Mouse (Mus musculus): ENCODE measurements around the gene Arhgap25.

Gene Arhgap25

DNA sequence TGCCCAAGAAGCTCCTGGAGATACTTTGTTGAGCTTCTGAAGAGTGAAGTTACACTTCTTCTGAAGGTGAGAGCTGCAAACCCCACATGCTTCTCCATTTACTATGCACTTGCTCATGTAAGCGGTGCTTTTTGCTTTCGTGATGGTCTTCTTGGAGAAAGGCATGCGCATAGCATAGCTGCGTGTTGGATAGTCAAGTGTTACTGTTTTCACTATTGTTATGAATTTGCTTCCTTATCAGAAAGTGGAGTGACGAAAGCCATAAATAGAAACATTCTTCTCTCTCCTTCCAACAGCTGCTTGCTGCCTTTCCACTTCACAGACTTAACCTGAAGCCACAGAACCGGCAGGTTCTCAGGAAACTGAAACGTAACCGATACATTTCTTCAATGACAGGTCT is 96.3 kb downstream of the Arhgap25 start:
- DNase-seq = no peak

DNA sequence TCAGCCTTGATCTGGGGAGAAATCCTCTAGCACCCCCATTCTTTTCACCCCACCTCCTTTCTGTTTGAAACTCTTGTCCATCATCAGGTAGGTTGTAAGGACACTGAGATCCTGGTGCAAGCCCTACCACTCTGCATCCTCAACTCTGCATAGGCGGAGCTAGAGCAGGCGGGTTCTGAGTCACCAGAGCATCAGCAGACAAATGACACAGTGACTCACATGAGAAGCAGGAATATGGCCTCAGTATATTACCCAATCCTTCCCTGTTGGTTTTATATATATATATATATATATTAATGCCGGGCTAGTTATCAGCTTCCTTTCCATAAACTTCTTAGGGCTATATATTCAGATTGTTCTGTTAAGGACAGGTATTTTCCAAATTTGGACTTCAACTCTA is 97.3 kb downstream of the Arhgap25 start:
- no peak for DNase-seq

DNA sequence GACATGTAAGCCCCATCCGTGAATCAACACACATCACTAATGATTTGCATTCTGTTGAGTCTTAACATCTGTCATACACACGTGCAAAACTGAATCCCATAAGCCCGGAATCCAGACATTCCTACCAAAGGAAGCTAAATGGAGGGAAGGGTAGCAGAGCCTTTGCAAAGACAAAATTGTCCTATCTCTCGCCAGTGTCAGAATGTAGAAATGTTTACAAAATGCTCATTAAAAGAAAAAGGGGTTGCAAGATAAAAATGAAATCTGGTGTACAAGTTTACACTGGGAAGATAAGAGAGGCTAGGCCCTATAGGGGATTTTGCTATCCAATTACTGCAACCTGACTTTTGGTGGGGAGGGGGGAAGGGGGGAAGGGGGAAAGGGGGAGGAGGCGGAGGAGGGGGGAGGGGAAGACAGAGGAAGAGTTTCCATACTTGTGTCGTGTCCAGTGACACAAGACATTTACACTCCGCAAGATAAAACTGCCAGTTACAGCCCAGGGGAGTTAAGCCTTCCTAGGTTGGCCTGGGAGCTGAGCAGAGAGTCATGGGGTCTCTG is 104.5 kb downstream of the Arhgap25 start, which contains the start of gene Bmp10:
Gene Bmp10, plus strand, starts transcription at position 508 of the 558 bp plus-strand sequence.
- DNase-seq = no peak

DNA sequence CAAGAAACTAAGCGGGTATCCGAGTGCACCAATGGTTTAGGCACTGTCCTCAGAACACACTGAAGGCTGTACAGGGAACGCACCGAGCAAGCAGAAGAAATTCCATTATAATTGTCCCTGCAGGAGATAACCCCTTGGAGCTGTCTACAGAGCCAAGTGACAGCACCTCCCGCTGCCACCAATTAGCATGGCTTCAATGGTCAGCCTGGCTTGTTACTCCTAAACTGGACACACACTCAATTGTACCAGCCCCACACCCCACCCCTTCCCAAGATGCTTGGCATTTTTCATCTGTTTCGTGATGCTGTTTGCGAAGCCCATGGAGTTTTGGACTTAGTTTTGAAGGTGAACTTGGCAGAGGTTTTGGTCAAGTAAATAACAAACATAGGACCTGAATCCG is 105.4 kb downstream of the Arhgap25 start:
- DNase-seq = no peak

DNA sequence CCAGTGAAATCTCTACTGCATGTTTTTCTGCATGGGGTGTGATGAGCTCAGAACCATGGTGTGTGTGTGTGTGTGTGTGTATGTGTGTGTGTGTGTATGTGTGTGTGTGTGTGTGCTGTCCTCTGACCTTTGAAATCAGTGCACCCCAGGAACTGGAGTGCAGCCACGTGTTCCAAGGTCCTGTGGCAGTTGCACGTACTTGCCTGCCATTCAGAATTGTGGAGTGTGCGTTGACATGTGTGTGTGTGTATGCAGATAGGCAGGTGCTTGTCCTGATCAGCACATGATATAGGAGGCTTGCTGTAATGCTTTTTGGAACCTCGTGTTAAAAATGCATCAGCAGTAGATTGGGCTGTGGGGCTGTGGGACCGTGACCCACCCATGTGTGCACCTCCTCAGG is 106.1 kb downstream of the Arhgap25 start:
- no peak for DNase-seq

DNA sequence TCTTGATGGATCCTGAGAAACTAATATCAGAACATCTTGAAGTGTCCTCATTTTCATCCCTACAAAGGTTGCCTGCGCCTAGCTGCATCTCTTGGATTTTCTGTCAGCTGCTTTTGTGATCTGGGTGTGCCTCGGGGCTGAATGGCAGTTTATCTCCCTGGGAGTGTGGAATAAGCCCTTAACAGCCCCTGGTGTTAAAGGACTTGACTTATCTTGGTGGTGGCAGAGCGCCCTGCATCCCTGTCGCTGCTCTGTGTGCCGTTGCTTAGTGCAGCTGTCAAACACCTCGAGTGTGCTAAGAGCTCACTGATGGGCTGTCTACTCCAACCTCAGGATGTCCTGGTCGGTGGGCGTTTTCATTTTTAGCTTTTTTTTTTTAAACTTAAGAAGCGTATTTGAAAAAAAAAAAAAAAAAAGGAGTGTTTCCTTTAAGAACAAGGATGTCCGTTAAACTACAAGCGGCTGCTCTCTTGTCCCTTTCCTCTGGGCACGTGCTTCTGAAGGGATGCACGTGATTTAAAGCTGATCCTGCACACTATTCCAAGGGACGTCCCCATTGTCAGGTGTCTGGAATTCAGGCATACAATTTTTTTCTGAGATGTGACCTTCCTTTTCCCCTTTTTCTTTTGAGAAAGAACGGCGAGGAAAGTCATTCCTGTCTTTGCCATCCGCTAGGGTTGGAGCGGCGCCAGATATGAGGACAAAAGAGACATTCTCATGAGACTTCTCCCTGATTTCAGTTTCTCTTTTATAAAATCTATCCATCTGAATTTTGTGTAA is 108.8 kb downstream of the Arhgap25 start:
- DNase-seq = peak; percentile 39

DNA sequence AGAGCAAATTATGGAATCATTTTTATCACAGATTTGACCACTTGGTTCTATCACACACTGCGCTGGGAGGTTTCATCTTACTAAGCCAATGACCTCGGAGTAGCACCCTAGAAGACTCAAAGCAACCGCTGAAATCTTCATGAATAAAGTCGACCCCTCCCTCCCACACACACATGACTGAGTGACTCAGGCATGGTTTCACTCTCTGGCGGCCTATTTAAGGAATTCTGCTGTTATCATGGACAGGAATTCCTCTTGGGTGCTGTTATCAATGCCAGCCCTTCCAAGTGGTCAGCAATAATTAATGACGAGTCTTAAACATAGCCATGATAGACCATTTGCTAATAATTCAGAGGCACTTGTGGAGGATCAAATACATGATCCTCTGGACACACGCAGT is 110.8 kb downstream of the Arhgap25 start:
- DNase-seq = no peak

DNA sequence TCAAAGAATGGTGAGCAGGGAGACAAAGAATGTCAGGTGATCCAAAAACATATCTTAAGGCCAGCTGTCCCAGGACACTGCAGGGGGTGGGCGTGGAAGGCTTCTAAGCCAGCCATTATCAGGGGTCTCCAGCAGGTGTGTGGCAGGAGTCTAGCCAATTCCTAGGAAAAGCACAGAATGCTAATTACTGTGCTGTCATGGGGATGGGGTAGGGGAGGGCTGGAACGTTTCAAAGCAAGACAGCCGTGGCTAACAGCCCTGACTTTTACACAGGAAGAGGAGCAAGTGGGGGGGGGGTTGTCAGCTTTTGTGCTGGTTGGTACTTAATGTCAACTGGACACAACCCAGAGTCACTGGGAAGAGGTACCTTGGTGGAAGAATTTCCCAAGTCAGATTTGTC is 121.0 kb downstream of the Arhgap25 start:
- DNase-seq = no peak
